Mouse (Mus musculus) liver, adult 2 months (tissue): ENCODE measurements at regions not wholly inside any gene's neighbourhood (a gene's known extent, or its start where the extent isn't known, plus 50 kb on each side); places are given as distances from the start of the nearest gene placed in this dataset.

Source experiments
- DNase-seq: peaks from one replicate; pipeline ENCODE4 v3.0.0-alpha.2; 2011; ENCODE audit warnings: low read depth, low spot score; ENCODE audit errors: extremely low read depth
- H3K27ac ChIP-seq: fragments of 200-500 bp; replicated peaks from 2 replicates; pipeline ENCODE4 v1.5.1; 2012; ENCODE audit warnings: low read depth, mild to moderate bottlenecking, control low read depth, inconsistent platforms, low read length; ENCODE audit not compliant: insufficient read depth
- H3K27me3 ChIP-seq: fragments of 200-500 bp; 2 replicates; pipeline ENCODE4 v1.6.1; 2012; ENCODE audit warnings: mild to moderate bottlenecking, moderate library complexity, low read length, inconsistent platforms; ENCODE audit not compliant: control insufficient read depth, insufficient read depth
- H3K36me3 ChIP-seq: fragments of 200-500 bp; 2 replicates; pipeline ENCODE4 v1.6.1; 2012; ENCODE audit warnings: low read length, inconsistent platforms; ENCODE audit not compliant: control insufficient read depth, insufficient read depth
- H3K4me1 ChIP-seq: fragments of 200-500 bp; 2 replicates; pipeline ENCODE4 v1.6.1; 2011; ENCODE audit warnings: low read length; ENCODE audit not compliant: control insufficient read depth, insufficient read depth
- H3K4me3 ChIP-seq: fragments of 200-500 bp; 2 replicates; pipeline ENCODE4 v1.5.1; 2011; ENCODE audit warnings: low read depth, mild to moderate bottlenecking, control low read depth, low read length, moderate library complexity; ENCODE audit not compliant: insufficient read depth
- H3K79me2 ChIP-seq: fragments of 200-500 bp; 2 replicates; pipeline ENCODE4 v1.6.1; 2012; ENCODE audit warnings: inconsistent platforms, mild to moderate bottlenecking, low read length, moderate library complexity; ENCODE audit not compliant: control insufficient read depth, insufficient read depth
- H3K9ac ChIP-seq: fragments of 200-500 bp; 2 replicates; pipeline ENCODE4 v1.6.1; 2012; ENCODE audit warnings: low read depth, mild to moderate bottlenecking, control low read depth, inconsistent platforms, low read length
- CTCF ChIP-seq: fragments of 200-500 bp; IDR thresholded peaks from 2 replicates; pipeline ENCODE4 v1.5.1; 2011; ENCODE audit warnings: low read depth, low read length, control low read depth
- POLR2A ChIP-seq: fragments of 200-500 bp; IDR thresholded peaks from 2 replicates; pipeline ENCODE4 v1.6.1; 2011; ENCODE audit warnings: low read length, control low read depth; ENCODE audit not compliant: insufficient read depth; ENCODE audit errors: extremely low read depth
- WGBS: fragments of 180-500 bp; shearing (Covaris S2); methylation state at CpG from one replicate; pipeline ENCODE4 v1.1.7; 2018; 5-methylcytosine and 5-hydroxymethylcytosine counted together

DNA sequence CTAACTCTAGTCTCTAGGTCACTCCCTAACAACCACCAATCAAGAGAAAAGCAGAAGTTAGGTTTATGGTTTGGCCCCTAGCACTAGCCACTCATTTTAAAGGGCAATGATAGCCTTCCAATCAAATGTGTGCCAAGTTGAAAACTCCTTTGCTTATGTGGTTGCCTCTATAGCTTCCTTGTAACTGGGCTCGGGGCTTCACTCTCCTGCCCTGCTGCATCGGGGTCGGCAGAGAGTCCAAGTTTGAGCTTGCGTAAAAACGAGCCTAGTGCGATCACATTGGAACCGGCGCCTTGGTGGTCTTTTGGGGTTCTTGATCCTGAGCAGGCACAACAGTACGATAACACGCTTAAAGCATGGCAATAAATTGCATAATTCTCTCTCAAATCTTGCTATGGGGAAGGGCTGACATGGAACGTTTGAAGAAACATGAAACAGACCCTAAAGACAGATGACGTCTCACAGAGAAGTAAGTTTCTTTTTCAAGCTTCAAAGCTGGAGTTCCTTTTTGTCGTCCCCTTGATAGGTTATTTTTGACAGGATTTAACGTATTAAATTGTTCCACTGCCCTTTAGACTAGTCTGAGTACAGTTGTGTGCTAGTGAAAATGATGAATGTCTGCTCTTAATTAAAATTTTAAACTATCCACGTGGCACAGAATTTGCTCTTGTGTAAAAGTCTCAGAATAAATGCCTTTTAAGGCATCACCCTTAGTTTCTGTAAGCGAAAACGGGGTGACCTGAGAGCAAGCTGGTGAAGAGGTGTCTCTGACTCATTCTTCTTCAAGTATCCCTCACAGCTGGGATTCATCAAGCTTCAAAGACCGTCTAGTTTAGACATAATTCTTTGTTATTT, 52.0 kb downstream of the 4930426L09Rik start:
- no peaks in the 10 kb centered on the region for H3K36me3 ChIP-seq
- DNase-seq: no peak
- H3K27me3 ChIP-seq: no peaks in the 10 kb centered on the region
- no peak overlapping the region for H3K27ac ChIP-seq
- WGBS: 81% methylated on average over 18 of the region's 18 CpGs
- H3K79me2 ChIP-seq: no peaks in the 10 kb centered on the region
- no peak overlapping the region for H3K4me3 ChIP-seq
- H3K4me1 ChIP-seq: no peaks in the 10 kb centered on the region
- TF ChIP-seq POLR2A (no peak), CTCF (no peak)
- no peak overlapping the region for H3K9ac ChIP-seq

DNA sequence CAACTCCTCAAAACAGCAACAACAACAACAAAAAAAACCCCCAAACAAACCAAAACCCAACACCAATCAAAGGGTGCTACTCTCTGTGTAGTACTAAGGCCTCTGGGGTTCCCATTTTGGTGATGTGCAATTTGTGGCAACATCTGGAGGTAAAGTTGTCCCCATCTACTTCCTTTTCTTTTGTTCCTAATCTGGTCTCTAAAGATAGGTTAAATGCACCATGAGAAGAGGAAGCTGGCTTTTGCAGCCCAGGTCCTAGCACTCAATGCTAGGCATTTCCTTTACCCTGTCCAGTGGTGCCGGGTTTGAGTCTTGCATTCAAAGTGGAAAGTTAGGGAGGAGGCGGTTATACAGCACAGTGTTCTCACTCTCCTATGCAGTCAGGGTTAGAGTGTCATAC, 57.4 kb downstream of the 4930426L09Rik start:
- no peak for DNase-seq
- H3K27me3 ChIP-seq: no peaks in the 10 kb centered on the region
- no peak overlapping the region for H3K27ac ChIP-seq
- H3K4me3 ChIP-seq: no peak overlapping the region
- 86% methylated on average over 2 of the region's 2 CpGs for WGBS
- TF ChIP-seq POLR2A: no peak
- no peak for TF ChIP-seq CTCF
- H3K79me2 ChIP-seq: no peaks in the 10 kb centered on the region
- H3K36me3 ChIP-seq: no peaks in the 10 kb centered on the region
- no peak overlapping the region for H3K9ac ChIP-seq
- H3K4me1 ChIP-seq: peaks cover 2% of the 10 kb centered on the region; the same call in 1 of the 2 replicates

DNA sequence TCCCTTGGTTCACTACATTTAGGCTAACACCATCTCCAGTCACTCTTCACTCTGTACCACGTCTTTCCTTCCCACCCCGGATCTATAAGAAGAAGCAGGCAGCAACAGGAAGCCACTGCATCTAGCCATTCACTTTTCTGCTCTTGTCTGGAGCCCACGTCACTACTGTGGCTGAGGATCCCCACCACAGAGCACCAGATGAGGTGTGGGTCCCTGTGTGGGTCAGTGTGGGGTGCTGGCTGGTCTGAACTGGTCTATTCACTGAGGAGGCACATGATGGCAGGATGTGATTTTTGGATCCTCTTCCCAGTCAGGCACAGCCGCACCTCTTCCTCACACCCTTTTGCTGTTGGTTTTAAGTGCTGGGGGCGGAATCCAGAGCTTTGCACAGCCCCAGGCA, 59.7 kb downstream of the 4930426L09Rik start:
- Histone ChIP-seq H3K27ac (no peak overlapping the region), H3K36me3 (no peaks in the 10 kb centered on the region), H3K4me1 (peaks cover 2% of the 10 kb centered on the region; the same call in 1 of the 2 replicates), H3K9ac (no peak overlapping the region), H3K4me3 (no peak overlapping the region), H3K27me3 (no peaks in the 10 kb centered on the region), H3K79me2 (no peaks in the 10 kb centered on the region)
- 77% methylated on average over 5 of the region's 5 CpGs for WGBS
- DNase-seq: no peak
- no peak for TF ChIP-seq POLR2A

DNA sequence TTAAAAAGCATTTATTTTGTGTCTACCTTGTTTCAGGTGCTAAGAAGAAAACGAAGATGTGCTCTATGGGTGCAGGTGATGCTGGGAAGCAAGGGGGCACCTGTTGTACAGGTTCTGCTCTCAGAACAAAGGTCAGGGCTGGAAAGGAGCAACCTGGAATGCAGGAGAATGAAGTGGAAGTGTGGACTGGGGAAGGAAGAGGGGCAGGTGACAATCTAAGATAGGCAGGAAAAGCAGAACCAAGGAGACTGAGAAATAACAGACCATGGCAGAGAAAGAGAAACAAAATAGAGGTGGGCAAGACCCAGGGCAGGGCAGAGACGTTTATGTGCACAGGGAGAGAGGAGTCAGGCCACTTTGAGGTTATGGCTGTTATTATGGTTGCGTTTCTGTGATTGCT, 60.6 kb downstream of the 4930426L09Rik start:
- no peaks in the 10 kb centered on the region for H3K27me3 ChIP-seq
- 74% methylated on average over 3 of the region's 3 CpGs for WGBS
- DNase-seq: no peak
- TF ChIP-seq CTCF (no peak), POLR2A (no peak)
- H3K4me3 ChIP-seq: no peak overlapping the region
- H3K9ac ChIP-seq: no peak overlapping the region
- no peaks in the 10 kb centered on the region for H3K79me2 ChIP-seq
- H3K27ac ChIP-seq: no peak overlapping the region
- no peaks in the 10 kb centered on the region for H3K36me3 ChIP-seq
- peaks cover 2% of the 10 kb centered on the region; the same call in 1 of the 2 replicates for H3K4me1 ChIP-seq

DNA sequence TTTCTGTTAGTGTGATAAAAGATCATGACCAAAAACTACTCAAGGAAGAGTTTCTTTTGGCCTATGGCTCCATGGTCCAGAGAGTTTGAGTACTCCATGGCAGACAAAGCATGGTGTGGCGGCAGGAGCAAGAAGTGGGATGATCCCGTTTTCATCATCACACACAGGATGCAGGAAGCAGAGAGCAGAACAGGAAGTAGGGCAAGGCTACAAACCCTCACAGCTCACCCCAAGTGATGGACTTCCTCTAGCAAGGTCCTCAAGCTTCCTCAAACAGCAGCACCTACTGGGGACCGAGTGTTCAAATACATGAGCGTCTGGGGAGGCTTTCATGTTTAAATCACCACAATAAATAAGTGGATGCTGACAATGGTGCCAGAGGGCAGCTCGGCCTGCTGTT, 61.1 kb downstream of the 4930426L09Rik start:
- TF ChIP-seq CTCF: no peak
- no peak for TF ChIP-seq POLR2A
- Histone ChIP-seq H3K4me1 (peaks cover 2% of the 10 kb centered on the region; the same call in 1 of the 2 replicates), H3K9ac (no peak overlapping the region), H3K4me3 (no peak overlapping the region), H3K27me3 (no peaks in the 10 kb centered on the region), H3K27ac (no peak overlapping the region), H3K79me2 (no peaks in the 10 kb centered on the region), H3K36me3 (no peaks in the 10 kb centered on the region)
- 68% methylated on average over 5 of the region's 5 CpGs for WGBS
- peak; percentile 20 for DNase-seq
